Mouse (Mus musculus): ENCODE results near the gene Os9.

DNA sequence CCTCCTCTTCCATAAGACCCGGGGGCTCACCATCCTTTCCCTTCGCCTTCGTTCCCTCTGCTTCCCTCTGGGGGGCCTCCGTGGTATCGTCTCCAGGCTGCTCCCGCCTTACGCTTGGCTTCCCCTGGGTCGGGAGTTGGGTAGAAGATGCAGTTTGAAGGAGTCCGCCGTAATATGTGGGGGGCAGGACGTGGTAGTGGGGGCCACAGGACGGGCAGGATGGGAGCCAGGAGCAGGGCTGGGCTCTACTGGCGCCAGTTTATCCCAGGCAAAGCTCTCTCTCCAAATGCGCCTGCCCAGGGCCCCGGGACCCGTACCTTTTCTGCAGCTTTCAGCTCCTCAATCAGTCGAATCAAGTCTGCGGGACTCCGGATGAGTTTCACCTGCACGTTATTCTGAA lies 22.4 kb downstream of the Os9 start:
- TF ChIP-seq CTCF (IDR thresholded peaks at IDR 0.05; ENCODE audit: low read depth, low read length) (no peak), TAL1 (conservative IDR thresholded peaks at IDR 0.05; ENCODE audit: low read depth, low read length) (no peak)
